Mouse (Mus musculus) kidney, embryonic 14.5 days (tissue): ENCODE measurements around the gene Pstk. TPM values are rescaled to one million over a fixed set of nuclear protein-coding genes. Genes with fewer than 3 reads are reported as not detected.

Source experiments
- ATAC-seq: fragments of 200-750 bp; cut with Nextera tagmentation; 2 replicates; pipeline ENCODE4 v1.8.0; 2017; ENCODE audit warnings: moderate number of reproducible peaks, mild to moderate bottlenecking, moderate TSS enrichment, moderate library complexity; ENCODE audit not compliant: low FRiP score, low TSS enrichment
- H3K27ac ChIP-seq: fragments of 300-500 bp; sonication (generic); 2 replicates; pipeline ENCODE4 v1.5.1; 2014; ENCODE audit warnings: low read depth, mild to moderate bottlenecking, low read length, moderate library complexity, mixed read lengths
- H3K27me3 ChIP-seq: fragments of 300-500 bp; sonication (generic); 2 replicates; pipeline ENCODE4 v1.6.1; 2014; ENCODE audit warnings: mild to moderate bottlenecking, low read length; ENCODE audit not compliant: control insufficient read depth, insufficient read depth
- H3K36me3 ChIP-seq: fragments of 300-500 bp; sonication (generic); 2 replicates; pipeline ENCODE4 v1.6.1; 2014; ENCODE audit warnings: low read length, mixed read lengths; ENCODE audit not compliant: control insufficient read depth, insufficient read depth
- H3K4me1 ChIP-seq: fragments of 300-500 bp; sonication (generic); 2 replicates; pipeline ENCODE4 v1.6.1; 2014; ENCODE audit warnings: low read length, mixed read lengths; ENCODE audit not compliant: control insufficient read depth, insufficient read depth
- H3K4me2 ChIP-seq: fragments of 300-500 bp; sonication (generic); replicated peaks from 2 replicates; pipeline ENCODE4 v1.6.1; 2014; ENCODE audit warnings: low read depth, mild to moderate bottlenecking, low read length
- H3K4me3 ChIP-seq: fragments of 300-500 bp; sonication (generic); 2 replicates; pipeline ENCODE4 v1.5.1; 2014; ENCODE audit warnings: mild to moderate bottlenecking, low read length
- H3K9ac ChIP-seq: fragments of 300-500 bp; sonication (generic); 2 replicates; pipeline ENCODE4 v1.6.1; 2014; ENCODE audit warnings: low read depth, mild to moderate bottlenecking, low read length, moderate library complexity
- H3K9me3 ChIP-seq: fragments of 300-500 bp; sonication (generic); 2 replicates; pipeline ENCODE4 v1.6.1; 2016; ENCODE audit warnings: low read length; ENCODE audit not compliant: control insufficient read depth
- WGBS: fragments of 180-500 bp; shearing (Covaris S2); extraction: QIAGEN DNeasy Blood & Tissue Kit; methylation state at CpG from one replicate; pipeline ENCODE4 v1.1.7; 2014; 5-methylcytosine and 5-hydroxymethylcytosine counted together
- polyA plus RNA-seq: library from polyadenylated mRNA; unstranded; fragments of >200 nt; fragmentation: Nextera tagmentation; extraction: Ambion mirVana; gene quantifications from 2 replicates; pipeline ENCODE4 v1.2.1, GENCODE M21; 2014

Pstk gene
- 65.1 and 76.9 TPM in 2 replicates for polyA plus RNA-seq

DNA sequence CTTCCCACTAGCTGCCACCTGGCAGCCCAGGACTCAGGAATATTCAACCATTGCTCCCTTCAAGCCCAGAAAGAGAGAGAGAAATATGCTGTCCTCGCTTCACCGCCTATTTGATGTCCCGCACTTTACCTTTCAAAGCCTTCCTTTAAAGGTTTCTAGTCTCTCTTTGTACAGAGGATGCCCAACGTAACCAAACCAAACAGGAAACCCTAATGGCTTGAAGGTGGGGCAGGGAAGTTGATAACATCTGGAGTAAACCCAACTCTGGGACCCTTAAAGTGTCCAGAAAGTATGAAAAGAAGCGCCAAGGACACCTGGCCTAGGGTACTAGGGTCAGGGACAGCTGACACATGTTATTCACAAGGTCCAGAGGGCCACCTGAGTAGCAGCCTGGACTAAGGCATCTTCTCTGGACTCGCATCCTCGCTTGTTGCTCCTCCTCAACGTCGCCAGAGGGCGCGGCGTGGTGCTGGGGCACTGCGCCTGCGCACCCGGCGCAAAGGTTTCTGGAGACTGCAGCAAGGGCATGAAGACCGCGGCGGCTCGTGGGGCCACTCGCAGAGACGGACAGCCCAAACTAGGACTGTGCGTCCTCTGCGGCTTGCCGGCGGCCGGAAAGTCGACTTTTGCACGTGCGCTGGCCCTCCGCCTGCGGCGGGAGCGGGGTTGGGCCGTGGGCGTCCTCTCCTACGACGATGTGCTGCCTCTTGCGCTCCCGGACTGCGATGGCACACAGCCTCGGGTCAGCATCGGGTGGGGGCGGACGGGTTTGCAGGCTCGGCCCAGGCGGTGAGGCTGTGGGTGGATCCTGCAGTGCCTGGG is at the start of gene Pstk:
Gene Pstk (plus strand): TSS at position 494 of the 822 bp plus-strand sequence.
- H3K9me3 ChIP-seq: no peaks in the 10 kb centered on the region
- peak within 1 kb of the TSS; percentile 60 for H3K4me3 ChIP-seq
- peak; percentile 97 for ATAC-seq
- H3K27ac ChIP-seq: peak within 1 kb of the TSS; percentile 96
- peaks cover 4% of the 10 kb centered on the region; the same call in 1 of the 2 replicates for H3K36me3 ChIP-seq
- peak within 1 kb of the TSS; percentile 93 for H3K9ac ChIP-seq
- H3K27me3 ChIP-seq: no peaks in the 10 kb centered on the region
- H3K4me1 ChIP-seq: 0 out of 2 replicates have a peak, but pooled peaks cover 6% of the 10 kb centered on the region
- 6% methylated on average over 46 of the region's 47 CpGs for WGBS
- H3K4me2 ChIP-seq: peak within 1 kb of the TSS; percentile 55

DNA sequence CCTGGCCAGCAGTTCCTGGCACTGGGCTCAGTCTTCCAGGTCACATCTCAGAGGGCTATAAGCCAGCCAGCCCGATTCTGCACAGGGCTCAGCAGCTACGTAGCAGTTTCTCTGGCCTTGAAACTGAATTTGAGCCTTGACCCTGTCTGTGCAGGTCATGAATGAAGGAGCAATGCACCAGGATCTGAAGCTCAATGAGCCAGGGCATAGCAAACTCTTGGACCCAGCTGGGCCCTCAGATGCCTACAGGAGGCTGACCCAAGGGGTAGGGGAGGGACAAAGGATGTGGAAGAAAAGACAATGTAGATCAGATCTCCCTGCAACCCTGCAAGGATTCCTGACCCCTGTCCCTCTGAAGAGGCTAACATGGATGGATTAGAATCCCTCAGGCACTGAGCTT is 48.7 kb upstream of the Pstk start, which contains the start of gene Cuzd1:
Gene Cuzd1 (minus strand): TSS at position 101 of the 400 bp plus-strand sequence.
- Histone ChIP-seq H3K4me1 (no peaks in the 10 kb centered on the region), H3K27me3 (no peaks in the 10 kb centered on the region), H3K4me3 (no peak within 1 kb of the TSS), H3K27ac (no peak within 1 kb of the TSS), H3K9ac (no peak within 1 kb of the TSS), H3K9me3 (no peaks in the 10 kb centered on the region), H3K36me3 (no peaks in the 10 kb centered on the region), H3K4me2 (no peak within 1 kb of the TSS)
- no peak for ATAC-seq
- WGBS: 59% methylated on average over 2 of the region's 2 CpGs

GRCm38 (mm10) chr7:131327054-131327453 is 43.9 kb upstream of the Pstk start:
- Histone ChIP-seq H3K4me3 (no peak overlapping the region), H3K9ac (no peak overlapping the region), H3K27me3 (no peaks in the 10 kb centered on the region), H3K27ac (no peak overlapping the region), H3K4me2 (no peak overlapping the region), H3K9me3 (no peaks in the 10 kb centered on the region), H3K36me3 (no peaks in the 10 kb centered on the region), H3K4me1 (no peaks in the 10 kb centered on the region)
- whole genome bisulfite sequencing: 69% methylated on average over 5 of the region's 5 CpGs
- no peak for ATAC-seq

DNA sequence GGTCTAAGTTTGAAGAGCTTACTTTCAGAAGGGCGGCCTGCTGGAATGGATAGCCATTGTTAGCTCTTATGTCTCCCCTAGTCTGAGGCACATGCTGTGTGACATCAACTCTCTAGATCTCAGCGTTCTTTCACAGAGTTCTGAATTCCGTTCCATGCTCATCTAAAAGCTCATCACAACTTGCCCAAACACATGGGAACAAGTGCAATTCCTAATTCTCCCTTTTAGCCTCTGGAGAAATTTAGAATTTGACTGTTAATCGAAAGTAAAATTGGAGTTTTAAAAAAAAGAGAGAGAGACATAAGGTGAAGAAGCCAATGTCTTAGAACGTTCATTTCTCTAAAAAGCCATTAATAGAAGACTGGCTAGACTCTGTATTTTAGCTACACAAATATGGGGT is 41.5 kb upstream of the Pstk start, which contains the start of gene Fam24b:
Gene Fam24b (minus strand): TSS at position 101 of the 400 bp plus-strand sequence.
- WGBS: 91% methylated on average over 5 of the region's 5 CpGs

GRCm38 (mm10) chr7:131331688-131332087 is 39.3 kb upstream of the Pstk start:
- no peak overlapping the region for H3K4me2 ChIP-seq
- H3K9me3 ChIP-seq: no peaks in the 10 kb centered on the region
- H3K4me1 ChIP-seq: no peaks in the 10 kb centered on the region
- no peaks in the 10 kb centered on the region for H3K36me3 ChIP-seq
- H3K27me3 ChIP-seq: no peaks in the 10 kb centered on the region
- no peak overlapping the region for H3K27ac ChIP-seq
- no peak for ATAC-seq
- no peak overlapping the region for H3K9ac ChIP-seq
- no peak overlapping the region for H3K4me3 ChIP-seq
- WGBS: 76% methylated on average over 2 of the region's 2 CpGs

More for the DNA sequence above, 41.5 kb upstream of the Pstk start, which contains the start of gene Fam24b:
- no peak within 1 kb of the TSS for H3K27ac ChIP-seq
- H3K4me3 ChIP-seq: no peak within 1 kb of the TSS
- H3K9ac ChIP-seq: no peak within 1 kb of the TSS
- H3K9me3 ChIP-seq: no peaks in the 10 kb centered on the region
- H3K4me2 ChIP-seq: no peak within 1 kb of the TSS
- no peaks in the 10 kb centered on the region for H3K27me3 ChIP-seq
- H3K4me1 ChIP-seq: no peaks in the 10 kb centered on the region
- H3K36me3 ChIP-seq: no peaks in the 10 kb centered on the region
- ATAC-seq: no peak

DNA sequence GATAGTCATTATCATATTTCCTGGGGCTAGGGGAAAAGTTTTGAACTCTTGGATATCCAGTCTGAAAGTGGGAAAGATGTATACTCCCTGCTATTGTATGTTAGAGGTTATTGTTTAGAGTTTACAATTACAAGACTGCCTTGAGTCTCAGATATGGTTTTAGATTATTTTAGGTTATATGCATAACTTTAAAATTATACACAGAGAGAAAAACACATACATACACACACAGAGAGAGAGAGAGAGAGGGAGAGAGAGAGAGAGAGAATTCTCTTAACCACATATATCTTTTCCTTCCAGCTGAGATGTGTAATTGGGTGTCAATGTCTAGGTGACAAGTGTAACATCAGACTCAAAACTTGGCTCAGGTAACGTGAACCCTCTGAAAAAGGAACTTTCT is 37.4 kb upstream of the Pstk start, which contains the start of gene Fam24a:
Gene Fam24a (plus strand): TSS at position 301 of the 400 bp plus-strand sequence.
- H3K27me3 ChIP-seq: no peaks in the 10 kb centered on the region
- H3K36me3 ChIP-seq: peaks cover 2% of the 10 kb centered on the region; the same call in 1 of the 2 replicates
- 26% methylated on average over 1 of the region's 1 CpGs for WGBS
- H3K4me1 ChIP-seq: no peaks in the 10 kb centered on the region
- no peak within 1 kb of the TSS for H3K9ac ChIP-seq
- no peak within 1 kb of the TSS for H3K4me3 ChIP-seq
- no peak within 1 kb of the TSS for H3K27ac ChIP-seq
- no peak within 1 kb of the TSS for H3K4me2 ChIP-seq
- no peaks in the 10 kb centered on the region for H3K9me3 ChIP-seq
- ATAC-seq: no peak

- Histone ChIP-seq H3K27me3 (no peaks in the 10 kb centered on the region), H3K9me3 (no peaks in the 10 kb centered on the region), H3K36me3 (peaks cover 24% of the 10 kb centered on the region), H3K4me3 (no peak overlapping the region), H3K27ac (no peak overlapping the region), H3K4me1 (no peaks in the 10 kb centered on the region), H3K4me2 (no peak overlapping the region), H3K9ac (no peak overlapping the region)
- ATAC-seq: no peak
- 76% methylated on average over 8 of the region's 8 CpGs for WGBS
Measured at GRCm38 (mm10) chr7:131337502-131338068, 33.4 kb upstream of the Pstk start.

GRCm38 (mm10) chr7:131345856-131346541 is 24.9 kb upstream of the Pstk start:
- Histone ChIP-seq H3K27me3 (no peaks in the 10 kb centered on the region), H3K27ac (no peak overlapping the region), H3K9ac (no peak overlapping the region), H3K4me3 (no peak overlapping the region), H3K36me3 (peaks cover 61% of the 10 kb centered on the region), H3K4me2 (no peak overlapping the region), H3K9me3 (no peaks in the 10 kb centered on the region), H3K4me1 (no peaks in the 10 kb centered on the region)
- 89% methylated on average over 7 of the region's 7 CpGs for WGBS
- ATAC-seq: no peak
